Mouse (Mus musculus) liver, postnatal 0 days (tissue): ENCODE results near the gene Vmn1r152.
"Not testable (repeated sequence)": the region's sequence is repeated elsewhere in the genome, so short reads cannot be mapped to it uniquely, and the experiment has no call there.

Experiments used
- CTCF ChIP-seq: sonication (generic); IDR thresholded peaks from 2 replicates; pipeline ENCODE4 v1.5.1; 2016; ENCODE audit warnings: antibody characterized with exemption, low read depth
- EP300 ChIP-seq: IDR thresholded peaks from 2 replicates; pipeline ENCODE4 v1.6.1; 2016; ENCODE audit warnings: antibody characterized with exemption, low read depth, mild to moderate bottlenecking

DNA sequence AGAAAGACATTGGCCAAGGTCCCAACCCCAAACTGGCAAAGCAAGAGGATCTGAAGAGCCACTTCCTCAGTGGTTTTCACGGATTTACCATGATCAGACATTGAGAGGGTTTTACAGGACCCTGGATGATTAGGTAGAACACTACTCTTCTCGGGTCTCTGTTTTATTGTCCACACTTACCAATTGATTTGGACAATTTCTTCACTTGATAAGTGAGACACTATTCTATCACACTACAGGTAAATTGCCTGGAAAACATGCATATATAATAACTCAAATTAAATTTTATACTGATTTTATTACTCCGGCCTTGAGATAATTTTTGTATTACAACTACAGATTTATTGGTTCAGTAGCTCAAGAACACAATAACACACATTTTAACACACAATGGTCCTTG lies 23.2 kb upstream of the Vmn1r152 start, which contains the start of gene Vmn1r151:
- not testable (repeated sequence) for TF ChIP-seq EP300, CTCF
